Mouse (Mus musculus): ENCODE results near the gene Ralgps1.

DNA sequence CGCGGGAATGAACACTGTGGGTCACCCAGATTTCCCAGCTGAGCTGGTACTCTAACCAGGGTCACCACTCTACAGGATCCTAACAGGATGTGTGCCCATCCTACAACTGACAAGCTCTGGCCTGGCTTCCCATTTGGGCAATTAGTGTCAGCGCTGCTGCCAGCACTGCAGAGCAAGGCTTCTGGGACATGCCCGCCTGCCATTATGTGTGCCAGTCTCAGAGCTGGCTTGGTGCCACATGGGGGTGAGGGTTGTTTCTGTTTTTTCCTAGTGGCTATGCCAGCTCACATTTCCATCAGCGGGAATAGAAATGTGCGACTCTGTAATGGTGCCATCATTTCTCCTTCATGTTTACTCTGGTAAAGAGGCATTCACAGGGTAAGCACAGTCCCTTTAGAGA is 15.7 kb downstream of the Ralgps1 start:
- no peak for TF ChIP-seq POLR2A (IDR thresholded peaks at IDR 0.05; ENCODE audit: borderline replicate concordance, extremely low read depth, low read depth, low read length)
- TF ChIP-seq CTCF (IDR thresholded peaks at IDR 0.05; ENCODE audit: insufficient read depth, low read length), result no peak

Measured in lung, adult 2 months (tissue).